Mouse (Mus musculus): ENCODE results near the gene Pigs. TPM values are rescaled to one million over a fixed set of nuclear protein-coding genes. Genes with fewer than 3 reads are reported as not detected.

Pigs gene
- polyA plus RNA-seq, 1 experiment from 2014 or later: 96.5 TPM

- in situ Hi-C loops (cut with MboI; ENCODE audit: low pct_unique_long_range_greater_than_20kb): no loop called here
- no peak for DNase-seq (ENCODE audit: low read depth, low spot score)
- peak; percentile 93 for TF ChIP-seq CTCF (IDR thresholded peaks at IDR 0.05)
- CTCF ChIA-PET: interaction anchor here (0.9 to 1.4 kb wide), 3 partner anchors 50 to 61 kb away, joined by 3 to 4 read pairs (median 4); no protein-coding TSS in a partner anchor
- POLR2A ChIA-PET: interaction anchor here (0.6 to 1.8 kb wide), 3 partner anchors 14 to 845 kb away, joined by 3 to 6 read pairs (median 6); no protein-coding TSS in a partner anchor
- no peak for ATAC-seq
- H3K27me3 ChIP-seq: no peaks in the 10 kb centered on the region
Observed at GRCm38 (mm10) chr11:78347070-78347754, 19.0 kb downstream of the Pigs start.

- ChIA-PET POLR2A (no interaction called here), CTCF (interaction anchor here (0.9 to 1.2 kb wide), 2 partner anchors 50 to 61 kb away, joined by 3 to 4 read pairs; no protein-coding TSS in a partner anchor)
- no peak for ATAC-seq
- DNase-seq (ENCODE audit: low read depth, low spot score): no peak
- no peaks in the 10 kb centered on the region for H3K27me3 ChIP-seq
- in situ Hi-C loops (cut with MboI; ENCODE audit: low pct_unique_long_range_greater_than_20kb): no loop called here
- TF ChIP-seq CTCF (IDR thresholded peaks at IDR 0.05): no peak
Observed at GRCm38 (mm10) chr11:78347908-78348307, 19.7 kb downstream of the Pigs start.

- DNase-seq (ENCODE audit: low read depth, low spot score) (no peak), ATAC-seq (no peak)
- POLR2A ChIA-PET: no interaction called here
- TF ChIP-seq CTCF (IDR thresholded peaks at IDR 0.05): no peak
- CTCF ChIA-PET: interaction anchor here (0.9 to 1.2 kb wide), 2 partner anchors 49 to 62 kb away, joined by 3 to 4 read pairs; no protein-coding TSS in a partner anchor
- in situ Hi-C loops (cut with MboI; ENCODE audit: low pct_unique_long_range_greater_than_20kb): no loop called here
- no peaks in the 10 kb centered on the region for H3K27me3 ChIP-seq
Observed at GRCm38 (mm10) chr11:78348474-78348873, 20.3 kb downstream of the Pigs start.

GRCm38 (mm10) chr11:78349441-78350358 is 21.5 kb downstream of the Pigs start:
- DNase-seq (ENCODE audit: low read depth, low spot score) (no peak), ATAC-seq (no peak)
- CTCF ChIA-PET: interaction anchor here (0.8 to 18.5 kb wide), 3 partner anchors 9 to 46 kb away, joined by 3 to 473 read pairs (median 4); no protein-coding TSS in a partner anchor
- no peaks in the 10 kb centered on the region for H3K27me3 ChIP-seq
- TF ChIP-seq CTCF (IDR thresholded peaks at IDR 0.05): no peak
- POLR2A ChIA-PET: no interaction called here
- in situ Hi-C loops (cut with MboI; ENCODE audit: low pct_unique_long_range_greater_than_20kb): no loop called here

- no peak for DNase-seq (ENCODE audit: low read depth, low spot score)
- TF ChIP-seq CTCF (IDR thresholded peaks at IDR 0.05): no peak
- ChIA-PET CTCF (interaction anchor here (11.9 to 18.5 kb wide), 2 partner anchors 43 to 101 kb away, joined by 125 to 473 read pairs; no protein-coding TSS in a partner anchor), POLR2A (no interaction called here)
- in situ Hi-C loops (cut with MboI; ENCODE audit: low pct_unique_long_range_greater_than_20kb): no loop called here
- H3K27me3 ChIP-seq: no peaks in the 10 kb centered on the region
- ATAC-seq: no peak
Observed at GRCm38 (mm10) chr11:78353081-78353480, 24.9 kb downstream of the Pigs start.

- DNase-seq (ENCODE audit: low read depth, low spot score): no peak
- no peak for TF ChIP-seq CTCF (IDR thresholded peaks at IDR 0.05)
- in situ Hi-C loops (cut with MboI; ENCODE audit: low pct_unique_long_range_greater_than_20kb): loop anchor here (5.0 kb wide), 1 partner anchor 97 kb away; no protein-coding TSS in a partner anchor
- H3K27me3 ChIP-seq: no peaks in the 10 kb centered on the region
- CTCF ChIA-PET: interaction anchor here (1.1 to 18.5 kb wide), 6 partner anchors 9 to 99 kb away, joined by 3 to 473 read pairs (median 4); partner anchors contain the start of gene Slc13a2
- POLR2A ChIA-PET: no interaction called here
- no peak for ATAC-seq
Observed at GRCm38 (mm10) chr11:78354905-78355304, 26.7 kb downstream of the Pigs start.

GRCm38 (mm10) chr11:78355471-78356238 is 27.4 kb downstream of the Pigs start:
- TF ChIP-seq CTCF (IDR thresholded peaks at IDR 0.05): peak; percentile 90
- ATAC-seq: no peak
- DNase-seq (ENCODE audit: low read depth, low spot score): no peak
- no peaks in the 10 kb centered on the region for H3K27me3 ChIP-seq
- POLR2A ChIA-PET: interaction anchor here (1.0 kb wide), 1 partner anchor 44 kb away, joined by 3 read pairs; no protein-coding TSS in a partner anchor
- CTCF ChIA-PET: interaction anchor here (1.2 to 18.5 kb wide), 6 partner anchors 10 to 98 kb away, joined by 3 to 473 read pairs (median 5); no protein-coding TSS in a partner anchor
- in situ Hi-C loops (cut with MboI; ENCODE audit: low pct_unique_long_range_greater_than_20kb): loop anchor here (5.0 kb wide), 1 partner anchor 97 kb away; no protein-coding TSS in a partner anchor

- CTCF ChIA-PET: interaction anchor here (0.7 to 18.5 kb wide), 9 partner anchors 9 to 95 kb away, joined by 3 to 473 read pairs (median 5); no protein-coding TSS in a partner anchor
- TF ChIP-seq CTCF (IDR thresholded peaks at IDR 0.05): no peak
- in situ Hi-C loops (cut with MboI; ENCODE audit: low pct_unique_long_range_greater_than_20kb): loop anchor here (5.0 kb wide), 1 partner anchor 94 kb away; no protein-coding TSS in a partner anchor
Observed at GRCm38 (mm10) chr11:78358330-78359007, 30.3 kb downstream of the Pigs start.

More at GRCm38 (mm10) chr11:78358330-78359007, 30.3 kb downstream of the Pigs start:
- no peak for DNase-seq (ENCODE audit: low read depth, low spot score)
- POLR2A ChIA-PET: interaction anchor here (10.0 kb wide), 1 partner anchor 39 kb away, joined by 160 read pairs; no protein-coding TSS in a partner anchor
- H3K27me3 ChIP-seq: no peaks in the 10 kb centered on the region
- no peak for ATAC-seq

Measured in Patski (cell line).